Mouse (Mus musculus) frontal cortex, adult 2 months (tissue): Measurements from ENCODE around the gene Adamtsl2. TPM values are rescaled to one million over a fixed set of nuclear protein-coding genes. Genes with fewer than 3 reads are reported as not detected.

Experiments used
- DNase-seq, 2 experiments: peaks; one replicate each; pipeline ENCODE4 v3.0.0; 2022; ENCODE audit warnings: low spot score in 1 of 2; ENCODE audit errors: extremely low spot score in 1 of 2
- polyA plus RNA-seq: library from polyadenylated mRNA; depleted of rRNA; stranded (reverse); fragments of >200 nt; gene quantifications from 2 replicates; pipeline ENCODE4 v1.2.3, GENCODE M21; 2012

Adamtsl2 gene
- polyA plus RNA-seq, 1 experiment, result 42.6 TPM

- DNase-seq, result no peak
Measured at GRCm38 (mm10) chr2:27112585-27112984, 33.4 kb downstream of the Adamtsl2 start.

GRCm38 (mm10) chr2:27114169-27114568 is 35.0 kb downstream of the Adamtsl2 start:
- no peak for DNase-seq

GRCm38 (mm10) chr2:27118452-27118851 is 39.3 kb downstream of the Adamtsl2 start:
- DNase-seq, result no peak

- DNase-seq, result no peak
Measured at GRCm38 (mm10) chr2:27119766-27120165, 40.6 kb downstream of the Adamtsl2 start.

GRCm38 (mm10) chr2:27120241-27120641 is 41.1 kb downstream of the Adamtsl2 start:
- DNase-seq, result no peak

- DNase-seq, result no peak
Measured at GRCm38 (mm10) chr2:27121626-27122355, 42.6 kb downstream of the Adamtsl2 start.

GRCm38 (mm10) chr2:27122578-27122977 is 43.4 kb downstream of the Adamtsl2 start:
- no peak for DNase-seq

- no peak for DNase-seq
Measured at GRCm38 (mm10) chr2:27123121-27123520, 43.9 kb downstream of the Adamtsl2 start.

GRCm38 (mm10) chr2:27125979-27126378 is 46.8 kb downstream of the Adamtsl2 start:
- peak in 1 of 2 experiments; percentile 58 for DNase-seq

- no peak for DNase-seq
Measured at GRCm38 (mm10) chr2:27126496-27126895, 47.3 kb downstream of the Adamtsl2 start.

- no peak for DNase-seq
Measured at GRCm38 (mm10) chr2:27128990-27129389, 49.8 kb downstream of the Adamtsl2 start.

GRCm38 (mm10) chr2:27135935-27136334 is 56.8 kb downstream of the Adamtsl2 start:
- DNase-seq, result no peak

- DNase-seq, result no peak
Measured at GRCm38 (mm10) chr2:27136336-27136735, 57.2 kb downstream of the Adamtsl2 start.

GRCm38 (mm10) chr2:27136789-27137188 is 57.6 kb downstream of the Adamtsl2 start:
- DNase-seq, result no peak

GRCm38 (mm10) chr2:27138356-27138755 is 59.2 kb downstream of the Adamtsl2 start:
- DNase-seq, result no peak

GRCm38 (mm10) chr2:27141950-27142693 is 62.9 kb downstream of the Adamtsl2 start, which contains the start of gene Fam163b:
Gene Fam163b, minus strand, starts transcription at chr2:27142491.
- no peak for DNase-seq

GRCm38 (mm10) chr2:27144957-27145356 is 65.8 kb downstream of the Adamtsl2 start:
- DNase-seq, result peak; percentile 38 to 72

GRCm38 (mm10) chr2:27146840-27147239 is 67.7 kb downstream of the Adamtsl2 start:
- DNase-seq, result no peak

- no peak for DNase-seq
Measured at GRCm38 (mm10) chr2:27149457-27149856, 70.3 kb downstream of the Adamtsl2 start.

- no peak for DNase-seq
Measured at GRCm38 (mm10) chr2:27154466-27155185, 75.4 kb downstream of the Adamtsl2 start.

GRCm38 (mm10) chr2:27156596-27156995 is 77.4 kb downstream of the Adamtsl2 start:
- DNase-seq, result no peak
